Comparison of ENCODE assay signal across 8 mouse cellular contexts in genomic region chr7:19557982-19558900, GRCm38 (mm10). TPM values are rescaled to one million over a fixed set of nuclear protein-coding genes. Genes with fewer than 3 reads are reported as not detected.
DNase-seq lines count a peak whose midpoint lies in the region; ATAC-seq and TF ChIP-seq lines count a peak whose summit lies in the region.

No protein-coding gene starts in this region.

- H3K36me3 ChIP-seq in hindbrain, embryonic 14.5 days (replicated peaks; ENCODE audit: control insufficient read depth, insufficient read depth) = 0 out of 2 replicates have a peak, but pooled peaks cover 14% of the 10 kb centered on the region
- peaks cover 8% of the 10 kb centered on the region; the same call in 1 of the 2 replicates for H3K36me3 ChIP-seq in midbrain, postnatal 0 days (ENCODE audit: insufficient read depth, low read length)

- intact Hi-C loops in left cerebral cortex, postnatal 36 days (cut with DNase I) = no loop called here
- intact Hi-C loops in left cerebral cortex, postnatal 4 days (cut with DNase I) = loop anchor here (5.0 kb wide), 1 partner anchor 91 kb away; no protein-coding TSS in a partner anchor

- WGBS in hindbrain, embryonic 14.5 days = 96% methylated on average over 6 of the region's 6 CpGs
- 95% methylated on average over 6 of the region's 6 CpGs for WGBS in midbrain, postnatal 0 days

- H3K27me3 ChIP-seq in hindbrain, embryonic 14.5 days (ENCODE audit: control insufficient read depth, insufficient read depth, low read length) = no peaks in the 10 kb centered on the region
- no peaks in the 10 kb centered on the region for H3K27me3 ChIP-seq in midbrain, postnatal 0 days (ENCODE audit: insufficient read depth, low read length)

- no peak for TF ChIP-seq CTCF in midbrain, postnatal 0 days (IDR thresholded peaks at IDR 0.05)

- no peaks in the 10 kb centered on the region for H3K9me3 ChIP-seq in hindbrain, embryonic 14.5 days (ENCODE audit: control insufficient read depth, low read length)
- H3K9me3 ChIP-seq in midbrain, postnatal 0 days (ENCODE audit: low read length) = no peaks in the 10 kb centered on the region

- H3K4me2 ChIP-seq in hindbrain, embryonic 14.5 days (replicated peaks) = peak overlapping the region; percentile 97
- 0 out of 2 replicates have a peak overlapping the region, but pooled peaks have one; percentile 18 for H3K4me2 ChIP-seq in midbrain, postnatal 0 days (ENCODE audit: low read depth, low read length, poor library complexity, severe bottlenecking)

- H3K4me3 ChIP-seq in hindbrain, embryonic 14.5 days (replicated peaks; ENCODE audit: low read length) = 0 out of 2 replicates have a peak overlapping the region, but pooled peaks have one; percentile 5
- H3K4me3 ChIP-seq in midbrain, postnatal 0 days (ENCODE audit: low read depth, low read length) = no peak overlapping the region

- DNase-seq in cerebellum, adult 11-12 months = peak; percentile 31
- DNase-seq in cerebellum, adult 11 months = no peak
- DNase-seq in left cerebral cortex, postnatal 36 days (ENCODE audit: low spot score in 2 of 2) = peak; percentile 32 to 69
- no peak for DNase-seq in left cerebral cortex, postnatal 4 days
- DNase-seq in hindbrain, embryonic 14.5 days (ENCODE audit: low spot score) = no peak
- DNase-seq in midbrain, postnatal 0 days (ENCODE audit: low spot score) = no peak
- no peak for DNase-seq in thymus, postnatal 36 days
- no peak for DNase-seq in spleen, adult 18-20 months

- H3K9ac ChIP-seq in hindbrain, embryonic 14.5 days = peak overlapping the region; percentile 8; the same call in 1 of the 2 replicates
- H3K9ac ChIP-seq in midbrain, postnatal 0 days (replicated peaks; ENCODE audit: low read length, poor library complexity, severe bottlenecking) = 0 out of 2 replicates have a peak overlapping the region, but pooled peaks have one; percentile 4

- H3K27ac ChIP-seq in hindbrain, embryonic 14.5 days = no peak overlapping the region
- no peak overlapping the region for H3K27ac ChIP-seq in midbrain, postnatal 0 days (ENCODE audit: low read depth, low read length)

- H3K4me1 ChIP-seq in hindbrain, embryonic 14.5 days (replicated peaks; ENCODE audit: control insufficient read depth, insufficient read depth, low read length) = peaks cover 33% of the 10 kb centered on the region
- peaks cover 13% of the 10 kb centered on the region for H3K4me1 ChIP-seq in midbrain, postnatal 0 days (ENCODE audit: insufficient read depth, low read length)

- no peak for ATAC-seq in hindbrain, embryonic 14.5 days (ENCODE audit: low FRiP score)
- no peak for ATAC-seq in midbrain, postnatal 0 days (ENCODE audit: low FRiP score)

RNA-seq across cellular contexts. Expression of gene Ppp1r37, which starts 4.6 kb away (rescaled TPM):
- total RNA-seq in left cerebral cortex, postnatal 36 days (2021) = 100 to 1,000 TPM; 135 to 140 TPM
- total RNA-seq in left cerebral cortex, postnatal 4 days (2021) = 10 to 100 TPM; 81.1 to 85.1 TPM
- polyA plus RNA-seq in hindbrain, embryonic 14.5 days (2014; fragmentation: Nextera tagmentation; extraction: Ambion mirVana) = 12.7 and 12.9 TPM in 2 replicates
- total RNA-seq in midbrain, postnatal 0 days (2014; rRNA removed) = 114 and 127 TPM in 2 replicates
- 27.8 and 28.1 TPM in 2 replicates for polyA plus RNA-seq in midbrain, postnatal 0 days (2015; fragmentation: Nextera tagmentation; extraction: Ambion mirVana)

RNA-seq across cellular contexts. Expression of gene Zfp296, which starts 18.8 kb away (rescaled TPM):
- 1 to 10 TPM; 1.2 to 1.3 TPM for total RNA-seq in left cerebral cortex, postnatal 36 days (2021)
- under 1 TPM; 0.22 to 0.24 TPM for total RNA-seq in left cerebral cortex, postnatal 4 days (2021)
- 0.13 and 0.16 TPM in 2 replicates for polyA plus RNA-seq in hindbrain, embryonic 14.5 days (2014; fragmentation: Nextera tagmentation; extraction: Ambion mirVana)
- total RNA-seq in midbrain, postnatal 0 days (2014; rRNA removed) = 0.33 and 1.2 TPM in 2 replicates
- 0.11 TPM in 1 of 2 replicates, not detected in the other for polyA plus RNA-seq in midbrain, postnatal 0 days (2015; fragmentation: Nextera tagmentation; extraction: Ambion mirVana)

RNA-seq across cellular contexts. Expression of gene Gemin7, which starts 19.2 kb away (rescaled TPM):
- total RNA-seq in left cerebral cortex, postnatal 36 days (2021) = 10 to 100 TPM; 52.6 to 54.1 TPM
- 10 to 100 TPM; 56.0 to 58.2 TPM for total RNA-seq in left cerebral cortex, postnatal 4 days (2021)
- polyA plus RNA-seq in hindbrain, embryonic 14.5 days (2014; fragmentation: Nextera tagmentation; extraction: Ambion mirVana) = 141 and 157 TPM in 2 replicates
- total RNA-seq in midbrain, postnatal 0 days (2014; rRNA removed) = 58.1 and 70.9 TPM in 2 replicates
- polyA plus RNA-seq in midbrain, postnatal 0 days (2015; fragmentation: Nextera tagmentation; extraction: Ambion mirVana) = 158 and 181 TPM in 2 replicates

RNA-seq across cellular contexts. Expression of gene Nkpd1, which starts 40.6 kb away (rescaled TPM):
- under 1 TPM; 0.68 to 0.94 TPM for total RNA-seq in left cerebral cortex, postnatal 36 days (2021)
- total RNA-seq in left cerebral cortex, postnatal 4 days (2021) = under 1 TPM; 0.90 to 0.91 TPM
- polyA plus RNA-seq in hindbrain, embryonic 14.5 days (2014; fragmentation: Nextera tagmentation; extraction: Ambion mirVana) = 0.98 and 1.1 TPM in 2 replicates
- total RNA-seq in midbrain, postnatal 0 days (2014; rRNA removed) = 2.3 TPM in 2 replicates
- polyA plus RNA-seq in midbrain, postnatal 0 days (2015; fragmentation: Nextera tagmentation; extraction: Ambion mirVana) = 1.6 and 1.8 TPM in 2 replicates

RNA-seq across cellular contexts. Expression of gene Clasrp, which starts 46.0 kb away (rescaled TPM):
- total RNA-seq in left cerebral cortex, postnatal 36 days (2021) = 100 to 1,000 TPM in 1 of 2 experiments, 10 to 100 TPM in 1; 65.1 to 110 TPM
- total RNA-seq in left cerebral cortex, postnatal 4 days (2021) = 100 to 1,000 TPM in 1 of 2 experiments, 10 to 100 TPM in 1; 98.0 to 106 TPM
- 41.6 and 47.6 TPM in 2 replicates for polyA plus RNA-seq in hindbrain, embryonic 14.5 days (2014; fragmentation: Nextera tagmentation; extraction: Ambion mirVana)
- total RNA-seq in midbrain, postnatal 0 days (2014; rRNA removed) = 74.4 and 97.4 TPM in 2 replicates
- polyA plus RNA-seq in midbrain, postnatal 0 days (2015; fragmentation: Nextera tagmentation; extraction: Ambion mirVana) = 70.3 and 74.7 TPM in 2 replicates

Comparison
In these comparisons a context has a peak if more than half of its experiments do, and no peak if none do; other contexts are left out.
1. DNase-seq: peak in cerebellum, adult 11-12 months (single experiment) and left cerebral cortex, postnatal 36 days (2 of 2); none in cerebellum, adult 11 months (single experiment), left cerebral cortex, postnatal 4 days (single experiment), hindbrain, embryonic 14.5 days (single experiment), midbrain, postnatal 0 days (single experiment), thymus, postnatal 36 days (0 of 2) and spleen, adult 18-20 months (0 of 2).